Mouse (Mus musculus): Measurements from ENCODE around the gene Lce1f.
"Not testable (repeated sequence)": the region's sequence is repeated elsewhere in the genome, so short reads cannot be mapped to it uniquely, and the experiment has no call there.

Gene Lce1f

GRCm38 (mm10) chr3:92720250-92720649, at the start of gene Lce1f:
Gene Lce1f, minus strand, starts transcription at chr3:92720350.
- no peak for DNase-seq (ENCODE audit: low read depth, low spot score)

GRCm38 (mm10) chr3:92764965-92765364, 44.8 kb upstream of the Lce1f start, which contains the start of gene Lce1h:
Gene Lce1h, minus strand, starts transcription at chr3:92765065.
- no peak for DNase-seq (ENCODE audit: low read depth, low spot score)

GRCm38 (mm10) chr3:92753197-92753596, 33.0 kb upstream of the Lce1f start:
- no peak for DNase-seq (ENCODE audit: low read depth, low spot score)

- DNase-seq (ENCODE audit: low read depth, low spot score), result no peak
These were observed 32.1 kb upstream of the Lce1f start, which contains the start of gene Lce1g for GRCm38 (mm10) chr3:92752238-92752637. Gene Lce1g, minus strand, starts transcription at chr3:92752338.

GRCm38 (mm10) chr3:92738996-92739395, 18.8 kb upstream of the Lce1f start, which contains the start of gene Gm38119:
Gene Gm38119, minus strand, starts transcription at chr3:92739096.
- no peak for DNase-seq (ENCODE audit: low read depth, low spot score)

GRCm38 (mm10) chr3:92722631-92723030, 2.5 kb upstream of the Lce1f start:
- DNase-seq (ENCODE audit: low read depth, low spot score), result no peak

GRCm38 (mm10) chr3:92715122-92715521, 5.0 kb downstream of the Lce1f start:
- no peak for DNase-seq (ENCODE audit: low read depth, low spot score)

GRCm38 (mm10) chr3:92708974-92709373, 11.2 kb downstream of the Lce1f start, which contains the start of gene Lce1e:
Gene Lce1e, minus strand, starts transcription at chr3:92709074.
- no peak for DNase-seq (ENCODE audit: low read depth, low spot score)

GRCm38 (mm10) chr3:92694613-92695012, 25.5 kb downstream of the Lce1f start:
- DNase-seq (ENCODE audit: low read depth, low spot score), result no peak

- no peak for DNase-seq (ENCODE audit: low read depth, low spot score)
These were observed 28.5 kb downstream of the Lce1f start for GRCm38 (mm10) chr3:92691688-92692087.

- not testable (repeated sequence) for DNase-seq (ENCODE audit: low read depth, low spot score)
These were observed 31.0 kb downstream of the Lce1f start for GRCm38 (mm10) chr3:92689154-92689553.

- no peak for DNase-seq (ENCODE audit: low read depth, low spot score)
These were observed 33.0 kb downstream of the Lce1f start, which contains the start of gene Lce1d for GRCm38 (mm10) chr3:92687110-92687509. Gene Lce1d, minus strand, starts transcription at chr3:92687210.

GRCm38 (mm10) chr3:92678947-92679346, 41.2 kb downstream of the Lce1f start, which contains the start of gene Lce1c:
Gene Lce1c, plus strand, starts transcription at chr3:92679247.
- no peak for DNase-seq (ENCODE audit: low read depth, low spot score)

- DNase-seq (ENCODE audit: low read depth, low spot score), result no peak
These were observed 49.9 kb downstream of the Lce1f start, which contains the start of gene Lce1a2 for GRCm38 (mm10) chr3:92670215-92670614. Gene Lce1a2, minus strand, starts transcription at chr3:92670315.
